Mouse (Mus musculus) frontal cortex, postnatal 14 days (tissue): ENCODE results near the gene Slc17a8.
"Not testable (repeated sequence)": the region's sequence is repeated elsewhere in the genome, so short reads cannot be mapped to it uniquely, and the experiment has no call there.

ENCODE experiments used
- DNase-seq, 2 experiments: peaks; one replicate each; pipeline ENCODE4 v3.0.0; 2022; ENCODE audit warnings: low spot score in 2 of 2

The Slc17a8 gene

DNA sequence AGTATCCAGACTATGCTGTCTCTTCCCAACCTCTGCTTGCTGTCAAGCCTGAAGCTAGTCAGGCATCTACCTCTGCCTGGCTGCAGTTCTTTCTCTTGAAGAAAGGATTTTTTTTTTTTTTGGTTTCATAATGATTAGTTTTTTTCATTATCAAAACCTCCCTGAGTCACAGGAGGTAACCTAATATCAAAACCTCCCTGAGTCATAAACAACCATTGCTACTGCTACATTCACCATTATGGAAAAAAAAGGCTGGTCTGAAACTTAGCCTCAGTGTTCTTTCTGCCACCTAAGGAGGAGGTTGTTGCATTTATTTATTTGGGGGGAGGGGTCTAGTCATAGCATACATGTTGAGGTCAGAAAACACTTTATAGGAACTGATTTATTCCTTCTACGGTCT, 31.2 kb downstream of the Slc17a8 start:
- no peak for DNase-seq

DNA sequence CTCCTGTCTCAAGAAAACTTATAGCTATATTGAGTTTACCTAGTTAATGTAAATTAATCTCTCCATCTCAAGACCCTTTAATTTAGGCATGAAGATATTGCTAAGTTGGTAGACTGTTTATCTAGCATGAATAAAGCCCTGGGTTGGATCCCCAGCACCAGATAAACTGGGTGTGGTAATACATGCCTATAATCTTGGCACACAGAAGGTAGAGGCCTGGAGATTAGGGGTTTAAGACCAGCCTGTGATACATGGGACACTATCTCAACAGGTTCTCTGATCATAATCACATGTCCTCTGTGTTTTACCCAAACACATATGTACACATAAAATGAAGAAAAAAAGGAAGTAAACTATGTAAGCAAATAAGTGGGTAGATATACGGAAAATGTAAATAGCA, 32.3 kb downstream of the Slc17a8 start:
- no peak for DNase-seq

DNA sequence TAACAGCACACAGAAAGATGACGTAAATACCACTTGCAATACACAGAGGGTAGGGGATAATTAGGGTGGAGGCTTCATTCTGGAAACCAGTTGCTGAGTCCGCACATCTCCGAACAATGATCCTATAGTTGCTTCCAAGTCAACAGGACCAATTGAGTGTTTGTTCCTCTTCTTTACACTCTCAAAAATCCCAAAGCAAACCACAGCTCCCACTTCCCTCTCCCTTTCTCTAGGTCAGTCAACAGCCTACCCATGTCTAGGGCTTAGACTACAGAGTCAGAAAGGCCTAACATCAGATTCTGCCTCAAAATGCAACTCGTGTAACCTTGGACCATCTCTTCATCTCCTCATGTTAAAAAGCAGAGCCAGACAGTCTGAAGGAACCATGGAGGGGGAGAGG, 36.3 kb downstream of the Slc17a8 start:
- no peak for DNase-seq

DNA sequence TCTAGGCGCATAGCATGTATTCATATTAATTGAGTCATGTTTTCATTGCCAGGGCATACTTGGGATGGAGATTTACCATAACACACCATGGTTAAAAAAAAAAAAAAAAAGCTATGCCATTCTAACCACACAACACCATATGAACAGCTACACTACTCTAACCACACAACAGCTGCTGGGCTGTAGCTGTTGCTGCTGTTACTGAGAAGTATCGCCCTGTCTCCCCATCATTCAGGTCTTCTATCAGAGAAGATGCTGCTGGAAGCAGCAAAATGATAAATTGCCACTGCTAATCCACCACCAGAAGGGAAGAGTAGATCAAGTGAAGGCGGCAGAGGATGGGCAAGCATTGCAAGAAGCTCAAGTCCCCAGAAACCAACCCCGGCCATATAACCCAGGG, 42.3 kb downstream of the Slc17a8 start:
- DNase-seq, result no peak

DNA sequence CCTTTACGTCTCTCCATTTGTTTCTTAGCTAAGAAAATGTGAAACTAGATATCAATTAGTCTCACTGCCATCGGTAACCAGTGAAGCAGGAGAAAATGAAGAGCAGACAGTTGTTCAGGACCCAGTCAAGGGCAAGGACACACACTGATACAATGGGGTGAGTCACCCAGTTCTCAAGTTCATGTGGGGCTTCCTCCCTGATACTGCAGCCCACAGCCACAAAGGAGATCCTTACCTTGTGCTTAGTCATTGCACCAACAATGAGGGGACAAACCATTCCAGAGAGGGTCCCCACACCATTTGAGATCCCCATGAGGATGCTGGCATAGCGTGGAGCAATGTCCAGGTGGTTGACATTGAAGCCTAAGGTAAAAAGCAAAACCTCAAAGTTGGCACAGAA, 43.4 kb downstream of the Slc17a8 start:
- DNase-seq, result no peak

DNA sequence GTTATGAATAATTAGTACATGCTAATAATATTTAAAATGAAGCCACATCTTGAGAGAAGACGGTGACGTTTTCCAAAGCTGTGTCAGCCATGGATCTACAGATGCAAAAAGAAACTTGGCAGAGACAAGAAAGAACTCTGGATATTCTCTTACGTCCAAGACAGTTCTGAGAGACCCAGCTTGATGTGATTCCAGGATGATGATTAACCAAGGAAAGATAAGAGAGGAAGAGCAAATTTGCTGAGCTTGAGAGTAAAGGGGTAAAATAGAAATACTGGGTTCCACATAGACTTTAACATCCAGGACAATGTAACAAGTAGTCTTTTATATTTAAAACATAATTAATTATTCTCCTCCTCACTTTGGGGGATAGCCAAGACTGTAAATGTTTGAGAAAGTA, 47.6 kb downstream of the Slc17a8 start:
- DNase-seq, result no peak

DNA sequence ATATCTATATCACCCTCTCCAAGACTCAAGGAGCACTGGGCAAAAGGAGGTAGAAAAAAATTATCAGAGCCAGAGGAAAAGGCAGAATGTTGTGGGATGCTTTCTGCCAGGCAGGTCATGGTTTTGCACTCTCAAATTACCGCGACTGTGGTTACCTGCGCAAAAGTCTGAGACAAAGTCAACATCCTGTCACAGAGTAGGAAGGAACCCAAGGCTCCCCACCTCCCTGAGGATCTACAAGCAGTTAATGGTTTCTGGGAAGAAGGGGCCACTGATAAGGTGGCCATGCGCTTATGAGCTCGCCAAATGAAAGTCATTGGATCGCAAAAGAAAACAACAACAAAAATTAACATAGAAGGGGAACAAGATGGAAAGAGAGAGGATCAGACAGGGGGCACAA, 48.1 kb downstream of the Slc17a8 start:
- DNase-seq, result no peak

DNA sequence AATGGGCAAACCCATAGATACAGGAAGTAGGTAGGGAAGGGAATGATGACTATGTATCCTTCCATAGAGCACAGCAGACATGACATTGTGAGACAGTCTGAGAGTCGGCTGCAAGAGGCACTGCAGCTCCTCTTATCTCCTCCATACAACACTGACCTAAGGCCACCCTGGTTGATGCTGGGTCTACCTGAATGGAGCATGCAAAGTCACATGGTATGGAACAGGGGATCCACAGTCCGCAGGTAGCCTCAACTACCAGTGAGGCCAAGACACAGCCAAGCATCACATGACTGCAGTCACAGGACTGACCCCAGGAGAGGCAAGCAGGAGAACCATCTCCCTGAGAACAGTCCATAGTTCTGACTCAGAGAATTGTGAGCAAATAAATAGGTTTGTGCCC, 53.7 kb downstream of the Slc17a8 start:
- no peak for DNase-seq

DNA sequence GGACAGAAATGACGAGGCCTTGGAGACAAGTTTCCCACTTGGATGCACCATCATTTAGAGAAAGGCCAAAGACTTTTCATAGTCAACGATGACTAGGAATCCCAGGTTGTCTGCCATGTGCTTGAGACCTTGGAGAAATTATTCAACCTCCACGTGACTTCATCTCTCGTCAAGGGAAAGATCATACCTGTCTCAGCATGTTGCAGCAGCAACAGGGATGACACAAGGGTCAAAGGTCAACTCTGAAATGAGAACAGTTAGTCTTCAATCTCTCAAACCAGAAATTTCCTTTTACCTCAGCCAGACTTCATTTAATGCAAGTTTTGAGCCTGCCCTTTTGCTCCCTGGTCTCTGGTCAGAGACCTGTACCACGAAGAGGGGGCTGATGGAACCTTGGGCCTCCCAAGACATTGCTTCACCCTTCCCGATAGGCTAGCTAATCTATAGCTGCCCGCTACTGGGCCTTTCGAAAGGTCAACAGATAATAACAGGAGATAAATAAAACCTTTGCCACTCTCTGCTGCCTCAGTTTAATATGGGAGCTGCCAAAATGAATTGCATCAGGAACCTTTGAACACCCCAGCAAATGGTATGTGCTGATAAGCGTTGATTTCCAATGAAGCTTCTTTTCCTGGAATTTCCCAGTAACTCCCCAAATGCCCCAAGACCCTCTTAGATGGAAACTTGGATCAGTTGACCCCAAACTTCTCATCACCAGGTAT, 55.6 kb downstream of the Slc17a8 start:
- DNase-seq, result no peak

DNA sequence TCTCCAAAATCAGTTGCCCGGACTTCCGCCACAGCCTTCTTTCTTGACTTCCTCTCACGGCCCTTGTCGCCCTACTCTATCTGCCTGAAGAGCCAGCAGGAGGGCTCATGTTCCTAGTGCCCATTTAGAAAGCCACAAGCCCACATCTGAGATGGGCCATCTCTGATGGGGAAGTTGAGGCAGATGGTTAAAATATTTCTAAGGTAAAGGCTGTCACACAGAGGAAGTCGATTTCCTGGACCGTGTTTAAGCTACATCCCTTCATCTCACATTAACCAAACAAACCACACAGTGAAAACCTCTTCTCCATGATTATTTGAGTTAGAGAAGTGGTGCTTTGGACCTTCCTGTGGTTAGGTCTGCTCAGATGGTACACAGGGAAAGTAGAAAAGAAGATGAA, 58.9 kb downstream of the Slc17a8 start:
- DNase-seq, result no peak

DNA sequence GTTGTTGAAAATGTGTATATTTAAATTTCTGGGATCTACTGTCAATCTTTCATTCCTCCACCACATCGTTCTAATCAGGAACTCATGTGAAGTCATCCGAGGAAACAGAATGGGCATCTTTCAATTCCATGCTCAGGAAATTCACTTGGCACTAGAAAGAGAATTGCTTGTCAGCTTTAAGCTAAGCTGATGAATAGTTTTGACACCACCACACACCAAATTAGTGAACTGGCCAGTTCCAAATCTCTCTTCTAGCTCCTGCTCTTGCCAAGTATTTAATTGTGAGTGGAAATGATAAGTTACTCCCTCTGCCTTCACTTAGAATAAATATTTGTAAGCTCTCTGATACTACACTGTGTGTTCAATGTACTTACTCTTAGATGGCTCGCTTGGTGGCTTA, 61.7 kb downstream of the Slc17a8 start:
- DNase-seq, result no peak

DNA sequence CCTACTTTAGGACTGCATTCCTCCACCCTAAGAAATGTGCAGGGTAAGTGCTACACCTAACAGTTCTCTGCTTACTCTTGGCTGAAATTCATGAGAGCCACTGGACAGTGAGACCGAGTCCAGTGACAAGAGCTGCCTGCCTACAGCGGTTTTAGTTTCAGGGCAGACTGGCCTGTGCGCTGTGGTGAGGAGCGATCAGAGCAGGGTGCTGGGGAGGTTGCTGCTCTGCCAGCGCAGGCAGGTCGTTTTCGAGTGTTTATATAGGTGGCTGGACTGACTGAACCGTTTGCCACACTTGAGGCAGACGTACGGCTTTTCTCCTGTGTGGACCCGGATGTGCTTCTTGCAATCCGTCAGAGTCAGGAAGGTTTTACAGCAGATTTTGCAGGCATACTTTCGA, 66.2 kb downstream of the Slc17a8 start:
- not testable (repeated sequence) for DNase-seq

DNA sequence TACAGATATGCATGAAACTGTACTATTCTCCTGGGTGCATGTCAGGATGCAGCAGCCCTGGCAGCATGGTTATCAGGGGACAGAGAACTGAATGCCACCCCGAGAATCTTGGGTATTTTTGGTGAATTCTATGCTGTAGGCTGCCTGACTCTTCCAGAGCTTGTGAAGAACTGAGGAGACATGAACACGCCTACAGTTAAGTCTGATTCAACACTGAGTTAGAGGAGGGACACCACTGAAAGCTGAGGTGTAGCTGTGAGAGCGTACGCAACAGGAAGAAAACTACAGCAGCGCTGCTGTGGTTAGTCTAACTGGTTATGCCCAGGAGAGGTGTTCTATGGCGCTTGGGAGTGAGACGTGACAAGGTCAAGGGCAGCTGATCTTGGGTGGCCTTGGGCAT, 67.2 kb downstream of the Slc17a8 start:
- not testable (repeated sequence) for DNase-seq

DNA sequence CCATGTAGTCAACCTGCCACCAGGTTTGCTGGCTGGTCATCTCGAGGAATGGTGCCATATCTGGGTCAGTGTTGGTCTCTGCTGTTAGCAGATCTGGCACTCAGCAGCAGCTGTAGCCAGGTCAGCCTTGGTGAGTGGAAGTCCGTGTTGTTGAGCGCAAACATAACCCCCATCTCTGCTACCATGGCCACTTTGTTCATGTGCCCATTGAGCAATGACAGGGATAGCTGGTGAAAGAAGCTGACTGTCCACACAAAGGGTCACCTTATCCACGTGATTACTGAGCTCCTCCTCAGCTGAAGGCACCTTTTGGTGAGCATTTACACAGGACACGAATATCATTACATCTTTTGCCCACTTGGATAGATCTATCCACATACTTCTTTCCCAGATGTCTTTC, 68.0 kb downstream of the Slc17a8 start:
- DNase-seq, result no peak

DNA sequence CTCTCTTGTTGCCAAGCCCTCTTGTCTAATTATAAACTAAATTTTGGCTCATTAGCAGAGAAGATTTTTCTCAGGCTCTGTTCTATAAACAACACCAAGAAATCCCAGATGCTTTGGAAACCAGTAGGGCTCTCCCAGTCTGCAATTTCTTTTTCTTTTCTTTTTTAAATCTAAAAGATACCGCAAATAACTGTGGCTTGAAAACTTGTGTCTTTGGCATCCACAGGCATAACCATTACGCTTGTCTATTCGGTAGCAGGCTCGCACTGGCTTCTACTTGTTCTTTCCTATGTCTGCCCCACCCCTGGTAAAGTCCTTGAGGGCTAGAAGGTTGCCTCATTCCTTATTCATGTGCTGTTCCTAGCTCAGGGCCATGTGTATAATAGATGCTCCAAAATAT, 69.4 kb downstream of the Slc17a8 start:
- DNase-seq, result no peak

DNA sequence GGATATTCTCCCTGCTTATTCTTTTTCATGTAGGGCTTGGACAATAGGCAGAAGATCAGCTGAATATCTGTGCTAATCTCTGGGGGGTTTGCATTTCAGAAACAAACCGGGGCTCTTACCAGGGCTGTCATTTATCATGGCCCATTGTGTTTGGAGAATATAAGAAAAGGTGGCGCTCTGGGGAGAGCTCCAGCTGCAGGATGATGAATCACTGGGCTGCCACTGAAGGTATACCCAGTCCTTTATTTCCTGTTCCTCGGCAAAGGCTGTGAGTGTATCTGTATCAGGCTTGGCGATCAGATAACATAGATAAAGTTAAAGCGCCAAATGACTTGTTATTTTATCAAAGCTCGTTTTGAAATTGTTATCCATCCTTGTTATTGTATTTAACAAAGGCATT, 73.0 kb downstream of the Slc17a8 start:
- no peak for DNase-seq

DNA sequence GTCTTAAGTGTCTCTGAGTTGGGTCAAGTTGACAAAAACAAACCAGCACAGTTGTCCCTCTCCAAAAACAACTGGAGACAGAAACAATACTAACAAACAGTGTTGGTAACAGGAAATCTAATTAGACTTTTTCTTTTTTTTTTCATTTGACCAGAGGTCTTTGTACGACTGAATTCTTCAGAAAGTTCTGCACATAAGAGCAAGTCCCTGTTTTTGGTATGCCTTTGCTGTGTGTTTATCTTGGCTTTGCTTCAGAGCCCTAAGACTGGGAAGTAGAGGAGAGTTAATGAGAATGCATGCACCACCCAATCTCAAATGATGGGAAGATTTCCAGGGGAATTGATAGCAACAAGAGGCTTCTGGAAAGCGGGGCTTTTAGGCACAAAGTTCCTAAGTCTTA, 74.1 kb downstream of the Slc17a8 start:
- DNase-seq, result no peak

DNA sequence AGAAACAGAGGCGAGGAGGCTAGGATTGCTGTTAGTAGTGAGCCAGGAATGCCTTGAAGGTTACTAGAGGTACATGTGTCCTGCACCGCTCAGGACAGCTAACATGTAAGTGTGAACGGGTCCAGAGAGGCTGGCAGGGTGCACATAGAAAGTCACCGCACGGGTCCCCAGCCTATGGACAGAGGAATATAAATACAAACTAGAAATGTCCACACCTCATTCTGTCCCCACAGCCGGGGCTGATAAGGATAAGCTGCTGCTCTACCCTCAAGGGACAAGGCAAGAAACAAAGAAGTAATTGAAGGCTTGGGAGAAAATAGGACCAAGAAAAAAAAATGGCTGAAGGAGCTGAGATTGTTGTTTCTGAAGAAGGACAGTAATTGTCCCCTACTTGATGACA, 77.2 kb downstream of the Slc17a8 start:
- no peak for DNase-seq

DNA sequence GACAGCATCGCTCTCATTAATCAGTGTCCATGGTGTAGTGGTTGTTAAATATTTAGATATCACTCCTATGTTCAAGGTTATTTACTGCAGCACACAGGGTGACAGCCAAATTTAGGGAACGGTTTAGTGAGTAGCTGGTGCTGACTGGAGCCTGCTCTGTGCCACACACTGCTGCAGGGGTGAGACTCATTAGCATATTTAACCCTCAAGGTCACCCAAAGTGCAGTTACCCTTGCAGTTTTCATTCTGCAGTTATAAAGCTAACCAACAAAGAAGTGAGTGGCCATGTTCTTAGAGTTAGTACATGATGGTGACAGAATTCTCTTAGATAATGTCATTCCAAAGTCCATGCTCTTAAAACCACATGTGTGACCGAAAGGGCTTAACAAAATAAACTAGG, 78.7 kb downstream of the Slc17a8 start:
- DNase-seq, result no peak

DNA sequence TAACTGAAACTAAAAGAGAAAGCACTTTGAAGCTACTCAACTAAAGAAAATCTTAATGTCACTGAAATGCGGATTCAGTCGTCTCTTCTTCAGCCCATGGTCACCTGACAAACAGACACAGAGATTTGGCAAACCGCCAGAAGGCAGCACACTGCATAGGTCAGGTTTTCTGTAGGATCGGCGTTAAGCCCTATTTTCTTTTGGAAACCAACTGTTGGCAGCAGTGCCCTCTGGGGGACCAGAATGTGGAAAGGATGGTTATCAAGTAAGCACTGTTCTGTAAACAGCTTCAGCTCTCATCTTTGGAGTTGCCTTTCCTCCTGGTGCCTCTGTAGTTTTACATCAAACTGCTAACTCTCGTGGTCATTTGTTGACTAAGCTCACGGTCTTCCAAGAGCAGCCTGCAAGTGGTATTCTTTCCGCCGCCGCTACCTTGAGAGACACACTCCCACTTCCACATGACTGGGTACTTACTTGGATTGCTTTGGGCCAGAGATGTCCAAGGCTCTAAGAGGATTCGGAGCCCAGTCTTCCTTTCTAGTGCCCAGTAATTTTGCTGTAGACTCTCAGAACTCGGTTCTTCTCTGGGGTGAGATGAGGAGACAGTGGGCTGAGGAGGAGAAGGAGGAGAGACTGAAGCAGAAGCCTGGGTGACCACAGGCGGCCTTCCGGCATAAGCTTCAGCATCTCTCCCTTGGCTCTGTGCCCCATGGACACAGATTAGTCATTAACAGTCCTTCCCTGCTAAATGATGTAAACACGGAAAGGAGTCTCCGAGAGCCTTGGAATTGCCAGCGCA, 87.9 kb downstream of the Slc17a8 start, which contains the start of gene Nr1h4:
Nr1h4 (minus strand) TSS at position 657 of the 799 bp plus-strand sequence.
- no peak for DNase-seq

DNA sequence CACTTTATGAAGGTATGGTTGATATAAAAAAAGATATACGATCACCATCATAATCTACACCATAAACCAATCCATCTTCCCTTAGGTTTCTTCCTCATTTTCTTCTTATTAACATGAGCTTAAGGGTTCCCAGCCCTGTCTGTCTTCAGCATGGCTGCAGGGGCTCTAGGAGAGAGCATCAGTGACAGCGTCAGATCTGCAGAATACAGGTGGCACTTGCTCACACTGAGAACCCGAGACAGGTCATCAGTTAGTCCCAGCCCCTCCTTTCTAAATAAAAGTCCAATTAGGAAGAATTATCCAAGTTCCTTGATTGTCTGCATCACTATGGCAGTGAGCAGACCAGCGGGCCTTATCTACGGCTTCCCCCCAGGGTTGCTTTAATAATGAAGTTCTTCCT, 88.6 kb downstream of the Slc17a8 start:
- no peak for DNase-seq

DNA sequence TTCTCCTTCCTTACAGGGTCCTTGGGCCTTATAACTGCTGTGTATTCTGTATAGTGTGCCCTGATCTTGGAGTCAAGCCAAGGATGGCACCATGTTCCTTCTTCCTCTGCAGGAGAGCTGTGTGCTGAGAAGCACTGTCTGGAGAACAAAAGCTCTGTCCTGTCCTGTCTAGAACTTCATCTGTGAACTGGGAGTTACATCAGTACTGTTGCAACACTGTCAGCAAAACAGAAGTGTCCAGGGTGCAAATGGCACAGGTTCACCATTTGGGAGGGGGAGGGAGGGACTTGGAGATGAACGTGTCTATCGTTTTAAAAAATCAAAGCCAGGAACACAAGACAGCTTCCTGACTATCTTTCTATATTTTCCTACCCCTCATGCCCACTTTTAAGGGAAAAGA, 89.1 kb downstream of the Slc17a8 start:
- DNase-seq, result no peak

DNA sequence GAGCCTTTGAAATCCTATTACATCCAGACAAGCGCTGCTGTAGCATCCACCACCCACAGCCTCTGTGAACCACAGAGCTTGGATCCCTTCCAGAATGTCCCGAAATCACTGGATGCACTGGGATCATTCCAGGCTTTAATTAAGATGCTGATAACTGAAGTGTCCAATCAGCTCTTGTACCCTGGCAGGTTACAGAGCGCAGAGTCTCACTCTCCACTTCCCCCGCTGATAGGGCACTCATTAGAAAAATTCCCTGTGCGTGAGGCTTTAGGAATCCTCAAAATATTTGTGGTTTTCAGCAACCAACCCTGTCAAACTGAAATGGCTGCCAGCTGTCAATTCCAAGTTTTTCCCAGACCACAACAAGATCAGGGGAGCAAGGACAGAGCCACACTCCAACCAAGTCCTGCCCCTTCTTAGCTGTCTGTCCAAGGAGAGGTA, 89.8 kb downstream of the Slc17a8 start:
- DNase-seq, result no peak
